In the genomic region with DNA sequence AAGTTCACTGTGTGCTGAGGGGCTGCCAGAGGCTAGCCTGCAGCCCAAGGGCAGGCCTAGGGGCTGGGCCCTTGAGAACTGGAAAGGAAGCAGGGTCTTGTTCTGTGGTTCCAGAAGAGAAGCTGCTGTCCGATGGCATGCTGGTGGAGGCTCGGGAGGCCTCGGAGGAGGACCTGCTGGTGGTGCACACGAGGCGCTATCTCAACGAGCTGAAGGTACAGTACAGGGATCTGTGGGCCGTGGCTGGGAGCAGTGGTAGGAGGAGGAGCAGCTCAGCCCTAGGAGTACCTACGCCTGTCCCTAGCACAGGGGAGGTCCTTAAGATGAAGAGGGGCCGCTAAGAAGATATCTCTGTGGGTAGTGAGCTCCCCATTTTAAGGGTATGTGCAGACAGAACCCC, we compare ENCODE assay signal across 9 mouse cellular contexts. TPM values are rescaled to one million over a fixed set of nuclear protein-coding genes. Genes with fewer than 3 reads are reported as not detected.
A peak's percentile ranks its signal among the peaks of the same experiment; 100 is the strongest.
DNase-seq lines count a peak whose midpoint lies in the region; ATAC-seq and TF ChIP-seq lines count a peak whose summit lies in the region.
"Had no signal": no experiment of that assay in that cellular context is flagged by ENCODE, and none has a peak within 500 bp of the region (broad histone marks: within the 10 kb centered on the region; RNA-seq: fewer than 3 reads in every experiment).

No protein-coding gene starts in this region.

- H3K27me3 ChIP-seq in neural tube, embryonic 14.5 days (ENCODE audit: control insufficient read depth, insufficient read depth, low read length): no peaks in the 10 kb centered on the region

- no peaks in the 10 kb centered on the region for H3K36me3 ChIP-seq in neural tube, embryonic 14.5 days (ENCODE audit: control insufficient read depth, insufficient read depth, low read length)

- 0 out of 2 replicates have a peak overlapping the region, but pooled peaks have one; percentile 13 for H3K9ac ChIP-seq in neural tube, embryonic 14.5 days (replicated peaks; ENCODE audit: low read depth, low read length)

- peaks cover 39% of the 10 kb centered on the region for H3K4me1 ChIP-seq in neural tube, embryonic 14.5 days (ENCODE audit: control insufficient read depth, insufficient read depth, low read length)

- H3K9me3 ChIP-seq in neural tube, embryonic 14.5 days (ENCODE audit: control insufficient read depth, low read length): no peaks in the 10 kb centered on the region

- no peak for TF ChIP-seq CTCF in left cerebral cortex, adult 2 months (IDR thresholded peaks at IDR 0.05)

- DNase-seq in cerebellum, adult 11-12 months: peak; percentile 48
- DNase-seq in cerebellum, postnatal 10 days: no peak
- no peak for DNase-seq in left cerebral cortex, adult 2 months (ENCODE audit: extremely low spot score in 1 of 2, low spot score in 2 of 2)
- DNase-seq in left cerebral cortex, postnatal 4 days: no peak
- DNase-seq in liver: peak; percentile 84
- no peak for DNase-seq in B cell, adult 2 months
- DNase-seq in testis, postnatal 14 days (ENCODE audit: low spot score): no peak

- peak overlapping the region; percentile 80; the same call in 1 of the 2 replicates for H3K4me3 ChIP-seq in left cerebral cortex, adult 2 months
- no peak overlapping the region for H3K4me3 ChIP-seq in neural tube, embryonic 14.5 days (ENCODE audit: low read depth, low read length)

- H3K4me2 ChIP-seq in neural tube, embryonic 14.5 days (ENCODE audit: low read depth, low read length): peak overlapping the region; percentile 12

- H3K27ac ChIP-seq in left cerebral cortex, adult 2 months: peak overlapping the region; percentile 64
- H3K27ac ChIP-seq in neural tube, embryonic 14.5 days (ENCODE audit: low read depth, low read length): no peak overlapping the region; the same call in 1 of the 2 replicates

- 82% methylated on average over 9 of the region's 9 CpGs for WGBS in neural tube, embryonic 14.5 days

- ATAC-seq in neural tube, embryonic 14.5 days (ENCODE audit: low read depth): no peak

- intact Hi-C loops in left cerebral cortex, adult 2 months (cut with DNase I): no loop called here
- intact Hi-C loops in left cerebral cortex, postnatal 4 days (cut with DNase I): no loop called here

RNA-seq across cellular contexts. Expression of a gene that starts 2.6 kb away (rescaled TPM):
- 100 to 1,000 TPM; 174 to 176 TPM for total RNA-seq in left cerebral cortex, adult 2 months (2021)
- total RNA-seq in left cerebral cortex, postnatal 4 days (2021): 10 to 100 TPM; 67.9 to 78.2 TPM
- polyA plus RNA-seq in neural tube, embryonic 14.5 days (2014; fragmentation: Nextera tagmentation; extraction: Ambion mirVana): 43.0 and 50.0 TPM in 2 replicates

RNA-seq across cellular contexts. Expression of a gene that starts 42.4 kb away (rescaled TPM):
- 10 to 100 TPM; 23.5 to 24.5 TPM for total RNA-seq in left cerebral cortex, adult 2 months (2021)
- total RNA-seq in left cerebral cortex, postnatal 4 days (2021): 10 to 100 TPM; 43.6 to 49.4 TPM
- polyA plus RNA-seq in neural tube, embryonic 14.5 days (2014; fragmentation: Nextera tagmentation; extraction: Ambion mirVana): 18.3 and 21.5 TPM in 2 replicates

RNA-seq across cellular contexts. Expression of a gene that starts 53.2 kb away (rescaled TPM):
- 1 to 10 TPM; 5.7 to 8.0 TPM for total RNA-seq in left cerebral cortex, adult 2 months (2021)
- 10 to 100 TPM; 15.3 to 17.5 TPM for total RNA-seq in left cerebral cortex, postnatal 4 days (2021)
- 9.1 and 32.5 TPM in 2 replicates for polyA plus RNA-seq in neural tube, embryonic 14.5 days (2014; fragmentation: Nextera tagmentation; extraction: Ambion mirVana)
- total RNA-seq: neutrophil, adult 5-6 weeks had no signal

Comparison
In these comparisons a context has a peak if more than half of its experiments do, and no peak if none do; other contexts are left out.
1. DNase-seq: peak in cerebellum, adult 11-12 months (single experiment) and liver (single experiment); none in cerebellum, postnatal 10 days (0 of 2), left cerebral cortex, adult 2 months (0 of 2), left cerebral cortex, postnatal 4 days (single experiment), B cell, adult 2 months (0 of 2) and testis, postnatal 14 days (single experiment).